Mouse (Mus musculus): ENCODE data around the gene Lhpp.

- TF ChIP-seq POLR2A (IDR thresholded peaks at IDR 0.05; ENCODE audit: extremely low read depth, insufficient read depth, low read length) (no peak), CTCF (IDR thresholded peaks at IDR 0.05; ENCODE audit: extremely low read depth, insufficient read depth, low read length) (no peak)
Observed at GRCm38 (mm10) chr7:132683923-132684322, 73.5 kb downstream of the Lhpp start.
